Mouse (Mus musculus) layer of hippocampus, adult 9-10 months (tissue): ENCODE data around the gene Olfr120.
"Not testable (repeated sequence)": the region's sequence is repeated elsewhere in the genome, so short reads cannot be mapped to it uniquely, and the experiment has no call there.

Source experiments
- DNase-seq: peaks from one replicate; pipeline ENCODE4 v3.0.0; 2022; ENCODE audit warnings: low spot score

The Olfr120 gene

DNA sequence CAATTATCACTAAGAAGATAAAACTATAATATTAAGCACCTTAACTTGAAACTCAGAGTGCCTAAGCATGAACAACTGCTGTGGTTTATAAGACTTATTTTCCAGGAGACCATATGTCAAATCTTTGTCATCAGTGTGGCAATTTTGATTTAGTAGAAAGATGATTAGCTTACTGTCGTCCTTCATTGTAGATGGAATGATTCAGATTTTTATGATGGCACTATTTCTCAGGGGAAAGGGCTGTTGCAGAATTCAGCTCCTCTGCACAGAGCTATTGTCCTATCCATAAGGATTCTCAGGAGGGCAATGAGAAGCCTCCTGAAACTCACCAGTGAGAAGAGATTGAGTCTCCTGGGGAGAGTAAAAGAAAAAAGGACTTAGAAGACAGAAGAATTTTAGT lies at the start of gene Olfr120:
TSS of gene Olfr120 (plus strand) at position 301 of the 400 bp plus-strand sequence.
- DNase-seq, result no peak

DNA sequence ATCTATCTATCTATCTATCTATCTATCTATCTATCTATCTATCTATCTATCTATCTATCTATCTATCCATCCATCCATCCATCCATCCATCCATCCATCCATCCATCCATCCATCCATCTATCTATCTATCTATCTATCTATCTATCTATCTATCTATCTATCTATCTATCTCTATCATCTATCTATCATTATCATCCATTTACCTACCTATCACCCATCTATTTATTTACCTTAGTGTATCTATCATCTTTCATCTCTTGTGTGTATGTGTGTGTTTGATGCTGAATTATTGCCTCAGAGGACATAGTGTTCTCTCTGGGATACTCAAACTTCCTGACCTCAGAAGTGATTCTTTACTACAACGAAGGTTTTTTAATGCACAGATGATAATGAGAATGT lies 25.3 kb upstream of the Olfr120 start, which contains the start of gene Olfr119:
TSS of gene Olfr119 (plus strand) at position 301 of the 400 bp plus-strand sequence.
- DNase-seq, result not testable (repeated sequence)

DNA sequence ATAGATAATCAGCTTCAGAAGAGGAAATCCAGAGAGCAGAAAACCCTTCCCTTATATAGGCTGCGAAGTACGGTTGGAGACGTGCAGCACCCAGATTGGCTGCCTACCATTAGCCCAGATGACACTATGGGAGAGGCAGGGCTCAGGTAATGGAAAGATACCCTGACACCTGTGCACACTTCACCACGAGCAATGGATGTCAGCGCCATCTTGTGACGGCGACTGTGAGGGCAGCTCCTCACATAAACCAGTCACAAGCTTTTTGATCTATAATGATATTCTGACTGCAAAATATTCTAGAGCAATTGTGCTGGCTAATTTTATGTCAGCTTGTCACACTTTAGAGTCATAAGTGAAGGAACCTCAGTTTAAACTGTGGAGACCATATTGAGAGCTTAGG lies 16.5 kb downstream of the Olfr120 start:
- DNase-seq, result no peak

- no peak for DNase-seq
Observed at GRCm38 (mm10) chr17:37768307-37768706, 46.7 kb downstream of the Olfr120 start, which contains the start of gene Olfr122. Gene Olfr122, plus strand, starts transcription at chr17:37768607.
